Mouse (Mus musculus) kidney, embryonic 15.5 days (tissue): ENCODE data around the gene Top2a. TPM values are rescaled to one million over a fixed set of nuclear protein-coding genes. Genes with fewer than 3 reads are reported as not detected.
A peak's percentile ranks its signal among the peaks of the same experiment; 100 is the strongest.

ENCODE experiments used
- ATAC-seq: fragments of 200-750 bp; cut with Nextera tagmentation; replicated peaks from 2 replicates; pipeline ENCODE4 v1.8.0; 2017; ENCODE audit warnings: moderate TSS enrichment; ENCODE audit not compliant: low FRiP score
- H3K27ac ChIP-seq: fragments of 300-500 bp; sonication (generic); 2 replicates; pipeline ENCODE4 v1.5.1; 2015; ENCODE audit warnings: mild to moderate bottlenecking, inconsistent platforms
- H3K27me3 ChIP-seq: fragments of 300-500 bp; sonication (generic); 2 replicates; pipeline ENCODE4 v1.6.1; 2015; ENCODE audit warnings: inconsistent platforms
- H3K36me3 ChIP-seq: fragments of 300-500 bp; sonication (generic); 2 replicates; pipeline ENCODE4 v1.6.1; 2015; ENCODE audit warnings: inconsistent platforms
- H3K4me1 ChIP-seq: fragments of 300-500 bp; sonication (generic); 2 replicates; pipeline ENCODE4 v1.6.1; 2015; ENCODE audit warnings: inconsistent platforms
- H3K4me2 ChIP-seq: fragments of 300-500 bp; sonication (generic); 2 replicates; pipeline ENCODE4 v1.6.1; 2015; ENCODE audit warnings: moderate library complexity, mild to moderate bottlenecking, inconsistent platforms
- H3K4me3 ChIP-seq: fragments of 300-500 bp; sonication (generic); replicated peaks from 2 replicates; pipeline ENCODE4 v1.5.1; 2015; ENCODE audit warnings: mild to moderate bottlenecking, inconsistent platforms
- H3K9ac ChIP-seq: fragments of 300-500 bp; sonication (generic); 2 replicates; pipeline ENCODE4 v1.6.1; 2015; ENCODE audit warnings: mild to moderate bottlenecking, inconsistent platforms
- H3K9me3 ChIP-seq: fragments of 300-500 bp; sonication (generic); replicated peaks from 2 replicates; pipeline ENCODE4 v1.6.1; 2016; ENCODE audit warnings: inconsistent platforms
- WGBS: fragments of 180-500 bp; shearing (Covaris S2); methylation state at CpG from one replicate; pipeline ENCODE4 v1.1.7; 2015; ENCODE audit warnings: mixed read lengths; 5-methylcytosine and 5-hydroxymethylcytosine counted together
- polyA plus RNA-seq: library from polyadenylated mRNA; unstranded; fragments of >200 nt; fragmentation: Nextera tagmentation; extraction: Ambion mirVana; gene quantifications from 2 replicates; pipeline ENCODE4 v1.2.1, GENCODE M21; 2015

Top2a gene
- polyA plus RNA-seq, 1 experiment from 2014 or later: 249 TPM

DNA sequence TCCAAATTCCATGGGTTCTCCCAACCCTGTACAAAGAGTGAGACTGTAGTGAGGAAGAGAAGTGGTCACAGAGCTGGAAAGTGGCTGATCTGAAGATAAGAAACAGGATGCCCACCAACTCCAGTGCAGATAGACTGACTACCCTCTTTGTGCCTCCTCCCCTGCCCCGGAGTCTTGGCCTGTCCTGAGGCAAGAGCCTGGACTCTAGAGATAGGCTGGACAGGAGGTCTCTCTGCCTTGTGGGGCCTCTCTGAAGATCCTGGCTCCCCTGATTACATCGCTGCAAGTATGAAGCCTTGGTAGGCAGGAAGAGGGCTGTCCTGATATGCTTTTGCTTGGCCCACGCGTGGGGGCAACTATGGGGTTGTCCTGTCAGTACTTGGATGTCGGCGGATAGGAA lies 12.3 kb upstream of the Top2a start:
- no peak for ATAC-seq
- 65% methylated on average over 6 of the region's 6 CpGs for WGBS
- no peak overlapping the region for H3K4me3 ChIP-seq
- no peak overlapping the region for H3K4me2 ChIP-seq
- no peaks in the 10 kb centered on the region for H3K9me3 ChIP-seq
- no peak overlapping the region for H3K9ac ChIP-seq
- H3K27me3 ChIP-seq: no peaks in the 10 kb centered on the region
- no peak overlapping the region for H3K27ac ChIP-seq
- peaks cover 7% of the 10 kb centered on the region for H3K4me1 ChIP-seq
- no peaks in the 10 kb centered on the region for H3K36me3 ChIP-seq

DNA sequence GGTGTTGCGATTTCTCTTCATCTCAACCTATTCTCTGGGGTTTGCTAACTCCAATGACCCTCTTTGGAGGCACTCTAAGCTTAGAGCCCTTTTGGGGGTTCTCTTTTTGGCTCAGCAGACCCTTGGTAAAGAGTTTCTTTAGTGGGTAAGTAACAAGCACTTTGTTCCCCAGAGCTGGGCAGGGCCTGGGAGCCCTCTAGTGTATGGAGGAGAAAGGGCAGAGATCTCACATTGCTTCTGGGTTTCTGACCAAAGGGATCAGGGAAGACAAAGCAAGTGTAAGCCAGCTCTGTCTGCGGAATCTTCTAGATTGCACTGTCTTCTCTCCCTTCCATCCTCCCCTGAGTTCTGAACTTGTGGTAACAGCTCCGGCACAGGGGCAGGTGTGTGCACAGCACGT lies 11.4 kb upstream of the Top2a start:
- ATAC-seq: no peak
- WGBS: 76% methylated on average over 4 of the region's 4 CpGs

DNA sequence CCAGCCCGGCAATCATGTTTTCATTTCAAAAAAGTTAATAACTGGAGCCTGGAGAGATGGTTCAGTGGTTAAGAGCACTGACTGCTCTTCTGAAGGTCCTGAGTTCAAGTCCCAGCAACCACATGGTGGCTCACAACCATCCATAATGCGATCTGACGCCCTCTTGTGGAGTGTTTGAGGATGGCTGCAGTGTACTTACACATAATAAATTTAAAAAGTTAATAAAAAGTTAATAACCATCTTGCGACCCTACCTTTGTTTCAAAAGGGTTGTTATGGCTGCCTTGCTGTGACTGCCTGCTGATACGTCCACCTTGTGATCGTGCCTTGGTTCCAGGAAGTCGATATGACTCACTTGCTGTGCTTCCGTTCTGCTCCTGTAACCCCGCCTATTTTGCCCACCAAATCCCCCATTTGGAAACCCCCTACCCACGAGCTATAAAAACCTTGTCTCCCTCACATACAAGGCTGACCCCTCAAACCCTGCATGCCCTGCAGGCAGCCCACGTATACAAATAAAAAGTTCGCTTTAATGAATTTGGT lies 3.0 kb upstream of the Top2a start:
- no peak overlapping the region for H3K4me3 ChIP-seq
- H3K9ac ChIP-seq: no peak overlapping the region
- H3K27ac ChIP-seq: no peak overlapping the region
- no peak for ATAC-seq
- no peaks in the 10 kb centered on the region for H3K27me3 ChIP-seq
- no peak overlapping the region for H3K4me2 ChIP-seq
- H3K9me3 ChIP-seq: no peaks in the 10 kb centered on the region
- WGBS: 79% methylated on average over 12 of the region's 12 CpGs
- peaks cover 2% of the 10 kb centered on the region for H3K36me3 ChIP-seq
- peaks cover 24% of the 10 kb centered on the region for H3K4me1 ChIP-seq

More for the DNA sequence above, 11.4 kb upstream of the Top2a start:
- H3K27me3 ChIP-seq: no peaks in the 10 kb centered on the region
- no peaks in the 10 kb centered on the region for H3K36me3 ChIP-seq
- H3K9me3 ChIP-seq: no peaks in the 10 kb centered on the region
- peaks cover 5% of the 10 kb centered on the region for H3K4me1 ChIP-seq
- no peak overlapping the region for H3K4me2 ChIP-seq
- no peak overlapping the region for H3K4me3 ChIP-seq
- H3K9ac ChIP-seq: no peak overlapping the region
- no peak overlapping the region for H3K27ac ChIP-seq

DNA sequence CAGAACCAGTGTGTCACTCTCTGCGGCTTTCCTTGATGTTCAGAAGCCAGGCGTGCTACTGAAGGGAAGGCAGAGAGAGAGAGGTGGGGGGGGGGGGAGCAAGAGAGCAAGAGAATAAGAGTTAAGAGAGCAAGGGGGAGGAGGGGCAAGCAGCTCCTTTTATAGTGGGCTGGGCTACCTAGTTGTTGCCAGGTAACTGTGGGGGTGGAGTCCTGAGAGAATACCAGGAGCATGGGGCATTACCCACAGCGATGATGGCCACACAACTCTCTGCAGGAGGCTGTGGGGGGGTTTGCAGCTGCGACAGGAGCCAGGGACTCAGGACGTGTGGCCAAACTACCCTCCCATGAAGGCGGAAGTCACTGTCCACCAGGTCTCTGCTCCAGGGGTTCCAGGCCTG lies 1.9 kb upstream of the Top2a start:
- 86% methylated on average over 6 of the region's 6 CpGs for WGBS
- no peak overlapping the region for H3K27ac ChIP-seq
- H3K4me3 ChIP-seq: no peak overlapping the region
- no peaks in the 10 kb centered on the region for H3K9me3 ChIP-seq
- H3K9ac ChIP-seq: no peak overlapping the region
- peaks cover 27% of the 10 kb centered on the region for H3K4me1 ChIP-seq
- no peak overlapping the region for H3K4me2 ChIP-seq
- no peak for ATAC-seq
- H3K27me3 ChIP-seq: no peaks in the 10 kb centered on the region
- peaks cover 13% of the 10 kb centered on the region for H3K36me3 ChIP-seq

DNA sequence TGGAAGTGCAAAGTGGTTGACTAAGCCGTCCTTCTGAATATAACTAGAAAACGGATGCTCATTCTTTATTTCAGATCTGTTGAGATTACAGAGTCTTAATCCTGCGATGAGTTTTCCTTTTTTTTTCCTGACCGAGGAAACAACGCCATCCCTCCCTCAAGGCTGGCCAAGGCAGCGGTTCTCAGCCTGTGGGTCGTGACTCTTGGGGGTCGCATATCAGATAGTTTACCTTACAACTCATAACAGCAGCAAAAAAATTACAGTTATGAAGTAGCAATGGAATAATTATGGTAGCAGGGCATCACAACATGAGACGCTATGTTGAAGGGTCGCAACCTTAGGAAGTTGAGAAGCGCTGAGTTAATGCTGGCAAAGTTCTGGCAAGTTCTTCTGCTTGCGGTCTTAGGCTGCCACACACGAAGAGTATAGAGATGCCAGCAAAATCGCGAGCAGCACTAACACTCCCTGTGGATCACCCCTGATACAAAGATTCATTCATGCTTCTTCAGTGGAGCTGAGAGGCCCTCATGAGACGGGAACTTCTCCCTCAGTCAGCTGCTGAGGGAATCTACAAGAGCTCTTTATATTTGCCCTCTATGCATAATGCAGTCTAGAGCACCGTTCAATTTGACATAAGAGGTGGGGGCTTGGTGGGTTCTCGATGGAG lies 612 bp upstream of the Top2a start:
- 48% methylated on average over 18 of the region's 18 CpGs for WGBS
- H3K9ac ChIP-seq: peak overlapping the region; percentile 33; the same call in 1 of the 2 replicates
- ATAC-seq: no peak

DNA sequence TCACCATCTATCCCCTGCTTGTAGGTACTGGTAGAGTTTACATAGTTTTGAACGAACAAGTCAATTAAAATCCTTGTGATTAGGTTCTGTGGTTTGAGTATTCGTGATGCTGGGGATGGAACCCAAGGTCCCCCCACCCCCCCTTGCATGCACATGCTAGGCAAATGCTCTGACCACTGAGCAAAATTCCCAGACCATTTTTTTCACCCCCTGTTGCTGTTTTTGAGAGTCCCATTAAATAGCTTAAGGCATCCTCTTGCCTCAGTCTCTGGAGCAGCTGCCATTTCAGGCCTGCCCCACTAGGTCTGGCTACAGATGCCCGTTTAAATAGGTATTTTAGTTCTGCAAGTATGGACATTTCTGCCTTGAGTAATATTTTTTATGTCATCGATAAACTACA lies 895 bp downstream of the Top2a start:
- ATAC-seq: no peak
- 6% methylated on average over 4 of the region's 4 CpGs for WGBS
- Histone ChIP-seq H3K9ac (peak overlapping the region; percentile 83), H3K4me1 (peaks cover 29% of the 10 kb centered on the region), H3K9me3 (no peaks in the 10 kb centered on the region), H3K4me3 (peak overlapping the region; percentile 91), H3K36me3 (peaks cover 41% of the 10 kb centered on the region), H3K27me3 (no peaks in the 10 kb centered on the region), H3K4me2 (peak overlapping the region; percentile 65), H3K27ac (peak overlapping the region; percentile 76; the same call in 1 of the 2 replicates)

More for the DNA sequence above, 612 bp upstream of the Top2a start:
- Histone ChIP-seq H3K27ac (peak overlapping the region; percentile 77), H3K4me2 (peak overlapping the region; percentile 59), H3K4me1 (peaks cover 29% of the 10 kb centered on the region), H3K4me3 (peak overlapping the region; percentile 91), H3K36me3 (peaks cover 26% of the 10 kb centered on the region), H3K27me3 (no peaks in the 10 kb centered on the region), H3K9me3 (no peaks in the 10 kb centered on the region)

DNA sequence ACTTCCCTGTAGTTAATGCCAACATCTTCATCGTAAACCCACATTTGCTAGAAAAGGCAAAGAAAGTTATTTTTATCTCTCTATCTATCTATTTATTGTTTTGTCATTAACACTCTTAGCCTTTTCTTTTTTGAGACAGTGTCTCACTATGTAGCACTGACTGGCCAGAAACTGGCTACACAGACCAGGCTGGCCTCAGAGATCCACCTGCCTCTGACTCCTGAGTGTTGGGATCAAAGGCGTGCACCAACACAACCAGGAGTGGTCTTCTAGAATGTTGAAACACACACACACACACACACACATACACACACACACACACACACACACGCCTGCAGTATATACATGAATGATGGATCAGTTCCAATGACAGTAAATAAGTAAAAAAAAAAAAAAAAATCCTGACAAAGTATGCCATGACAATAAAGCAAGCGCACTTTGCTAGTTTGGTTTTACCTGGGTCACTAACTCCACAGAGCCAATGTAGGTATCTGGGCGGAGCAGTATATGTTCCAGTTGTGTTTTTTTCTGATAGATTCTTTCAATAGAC lies 1.5 kb downstream of the Top2a start:
- WGBS: 74% methylated on average over 5 of the region's 5 CpGs
- no peak for ATAC-seq
- Histone ChIP-seq H3K27me3 (no peaks in the 10 kb centered on the region), H3K4me2 (peak overlapping the region; percentile 65), H3K4me3 (peak overlapping the region; percentile 91), H3K9me3 (no peaks in the 10 kb centered on the region), H3K27ac (no peak overlapping the region), H3K4me1 (peaks cover 29% of the 10 kb centered on the region), H3K9ac (peak overlapping the region; percentile 83; the same call in 1 of the 2 replicates), H3K36me3 (peaks cover 47% of the 10 kb centered on the region)

DNA sequence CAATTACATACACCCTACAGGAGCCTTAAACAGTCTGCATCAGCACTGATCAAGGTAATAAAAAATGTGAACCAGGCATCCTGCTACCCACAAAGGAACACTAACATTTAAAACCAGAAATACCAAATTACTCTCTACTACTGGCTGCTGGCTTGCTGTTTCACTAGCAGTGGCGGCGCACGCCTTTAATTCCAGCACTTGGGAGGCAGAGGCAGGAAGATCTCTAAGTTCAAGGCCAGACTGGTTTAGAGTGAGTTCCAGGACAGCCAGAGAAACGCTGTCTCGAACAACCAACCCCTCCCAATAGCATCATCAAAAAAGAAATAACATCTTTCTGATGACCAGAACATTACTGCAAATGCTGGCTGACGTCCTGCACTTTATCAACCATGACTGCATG lies 4.1 kb downstream of the Top2a start:
- Histone ChIP-seq H3K9me3 (no peaks in the 10 kb centered on the region), H3K9ac (no peak overlapping the region), H3K4me1 (peaks cover 24% of the 10 kb centered on the region), H3K4me2 (no peak overlapping the region), H3K36me3 (peaks cover 74% of the 10 kb centered on the region), H3K27me3 (no peaks in the 10 kb centered on the region), H3K4me3 (no peak overlapping the region), H3K27ac (no peak overlapping the region)
- no peak for ATAC-seq
- 89% methylated on average over 6 of the region's 6 CpGs for WGBS

DNA sequence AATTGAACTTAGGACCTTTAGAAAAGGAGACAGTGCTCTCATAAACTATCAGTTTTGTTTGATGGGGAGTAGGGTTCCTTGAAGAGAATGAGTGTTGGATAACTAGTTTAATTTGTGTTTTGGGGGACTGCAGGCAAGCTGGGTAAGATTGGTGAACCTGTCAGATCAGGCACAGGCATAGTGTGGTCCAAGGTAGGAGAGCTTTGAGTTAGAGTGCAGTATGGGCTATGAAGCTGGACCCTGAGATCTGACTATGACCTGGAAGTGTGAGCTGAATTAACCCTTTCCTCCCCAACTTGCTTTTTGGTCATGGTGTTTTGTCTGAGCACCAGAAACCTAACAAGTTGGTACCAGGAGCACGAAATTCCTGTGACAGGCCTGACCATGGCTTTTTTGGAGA lies 10.1 kb downstream of the Top2a start:
- H3K4me2 ChIP-seq: no peak overlapping the region
- no peaks in the 10 kb centered on the region for H3K9me3 ChIP-seq
- H3K9ac ChIP-seq: no peak overlapping the region
- ATAC-seq: no peak
- 88% methylated on average over 1 of the region's 1 CpGs for WGBS
- peaks cover 100% of the 10 kb centered on the region for H3K36me3 ChIP-seq
- no peak overlapping the region for H3K27ac ChIP-seq
- H3K4me3 ChIP-seq: no peak overlapping the region
- no peaks in the 10 kb centered on the region for H3K27me3 ChIP-seq
- H3K4me1 ChIP-seq: no peaks in the 10 kb centered on the region

DNA sequence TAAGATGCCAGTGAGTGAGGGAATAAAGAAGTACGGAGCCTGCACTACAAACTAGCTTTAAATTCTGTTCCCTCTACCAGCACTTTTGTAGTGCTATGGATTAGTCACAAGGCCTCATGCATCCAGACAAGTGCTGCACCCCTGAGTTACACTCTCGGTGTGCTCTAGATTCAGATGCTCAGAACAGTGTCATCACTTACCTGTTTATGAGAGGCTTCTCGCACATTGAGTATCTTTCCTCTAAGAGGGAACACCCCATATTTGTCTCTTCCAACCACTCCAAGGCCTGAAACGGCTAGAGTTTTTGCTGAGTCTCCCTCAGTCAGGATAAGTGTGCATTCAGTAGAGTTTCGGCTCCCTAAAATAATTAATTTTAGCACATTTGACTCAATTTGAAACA lies 13.3 kb downstream of the Top2a start:
- Histone ChIP-seq H3K9me3 (no peaks in the 10 kb centered on the region), H3K27ac (no peak overlapping the region), H3K36me3 (peaks cover 99% of the 10 kb centered on the region), H3K4me2 (no peak overlapping the region), H3K4me1 (no peaks in the 10 kb centered on the region), H3K4me3 (no peak overlapping the region), H3K9ac (no peak overlapping the region), H3K27me3 (no peaks in the 10 kb centered on the region)
- ATAC-seq: no peak
- WGBS: 95% methylated on average over 5 of the region's 5 CpGs

DNA sequence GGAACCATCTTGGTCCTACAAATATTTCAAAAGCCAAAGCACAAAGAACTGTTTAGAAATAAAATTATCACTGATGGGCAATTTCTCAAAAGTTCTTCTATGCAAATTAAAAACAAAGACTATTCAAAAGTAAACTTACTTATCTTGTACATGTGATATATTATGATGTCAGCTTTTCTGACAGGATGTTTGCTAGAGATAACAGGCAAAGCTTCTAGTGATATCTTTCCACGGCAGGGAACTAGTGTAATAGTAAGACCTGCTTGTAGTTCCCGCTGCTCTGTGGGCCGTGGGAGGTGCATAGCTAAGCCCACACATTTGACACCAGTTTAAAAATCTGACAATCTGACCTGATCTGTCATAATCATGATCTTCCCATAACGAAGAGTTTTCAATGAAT lies 13.9 kb downstream of the Top2a start:
- Histone ChIP-seq H3K4me3 (no peak overlapping the region), H3K4me2 (no peak overlapping the region), H3K27me3 (no peaks in the 10 kb centered on the region), H3K9me3 (no peaks in the 10 kb centered on the region), H3K9ac (no peak overlapping the region), H3K36me3 (peaks cover 99% of the 10 kb centered on the region), H3K27ac (no peak overlapping the region), H3K4me1 (no peaks in the 10 kb centered on the region)
- ATAC-seq: no peak
- 86% methylated on average over 4 of the region's 4 CpGs for WGBS

DNA sequence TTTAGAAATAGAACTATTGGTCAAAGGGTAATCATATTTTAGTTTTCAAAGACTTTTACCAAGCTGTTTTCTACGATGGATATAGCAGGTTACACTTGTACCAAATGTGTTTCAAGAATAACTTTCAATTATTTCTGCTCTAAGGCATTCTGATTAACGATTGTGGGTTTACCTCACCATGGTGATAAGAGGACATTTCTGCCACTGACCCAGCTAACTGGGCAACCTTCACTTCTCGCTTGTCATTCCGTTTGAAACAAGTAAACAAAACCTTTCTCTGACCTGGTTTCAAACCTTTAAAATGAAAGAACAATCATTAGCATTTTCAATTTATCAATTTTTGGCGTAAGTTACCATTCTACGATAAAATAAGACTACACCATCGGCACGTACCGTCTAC lies 17.2 kb downstream of the Top2a start:
- Histone ChIP-seq H3K4me2 (no peak overlapping the region), H3K9me3 (no peaks in the 10 kb centered on the region), H3K27me3 (no peaks in the 10 kb centered on the region), H3K36me3 (peaks cover 99% of the 10 kb centered on the region), H3K4me3 (no peak overlapping the region), H3K4me1 (no peaks in the 10 kb centered on the region), H3K27ac (no peak overlapping the region), H3K9ac (no peak overlapping the region)
- no peak for ATAC-seq
- WGBS: 94% methylated on average over 9 of the region's 9 CpGs
